Mouse (Mus musculus): ENCODE results near the gene Pld3.

DNA sequence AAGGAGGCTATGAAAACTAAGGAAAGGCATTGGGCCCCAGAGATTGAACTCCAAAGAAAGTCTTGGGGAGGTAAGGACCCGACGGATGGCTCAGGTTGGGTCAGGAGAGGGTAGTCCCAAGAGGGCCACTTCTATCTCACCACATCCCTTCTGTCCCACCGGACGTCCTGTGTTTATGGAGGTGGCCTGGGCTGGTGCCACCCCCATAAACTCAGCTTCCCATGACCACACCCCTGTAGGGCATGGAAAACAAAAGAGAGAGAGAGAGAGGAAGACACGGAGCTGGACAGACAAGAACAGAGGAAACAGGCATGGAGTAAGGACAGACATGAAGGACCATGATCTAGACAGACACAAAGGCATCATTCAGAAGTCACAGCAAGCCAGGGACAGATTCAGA, 59.6 kb downstream of the Pld3 start:
- no peak for TF ChIP-seq CTCF (IDR thresholded peaks at IDR 0.05; ENCODE audit: low read depth)
- TF ChIP-seq EP300 (IDR thresholded peaks at IDR 0.05; ENCODE audit: low read depth), result no peak
